12 mouse cellular contexts compared by ENCODE assay signal in genomic region chr9:97956407-97957106, GRCm38 (mm10).
DNase-seq lines count a peak whose midpoint lies in the region; ATAC-seq lines count a peak whose summit lies in the region.
"Had no signal": no experiment of that assay in that cellular context is flagged by ENCODE, and none has a peak within 500 bp of the region (broad histone marks: within the 10 kb centered on the region; RNA-seq: fewer than 3 reads in every experiment).

No protein-coding gene starts in this region.

- H3K36me3 ChIP-seq in forebrain, embryonic 13.5 days (ENCODE audit: poor library complexity, severe bottlenecking), result no peaks in the 10 kb centered on the region
- H3K36me3 ChIP-seq in forebrain, embryonic 12.5 days (replicated peaks), result no peaks in the 10 kb centered on the region
- H3K36me3 ChIP-seq in hindbrain, embryonic 16.5 days (ENCODE audit: control insufficient read depth, insufficient read depth, low read length), result no peaks in the 10 kb centered on the region
- H3K36me3 ChIP-seq: heart, embryonic 15.5 days; liver, embryonic 15.5 days had no signal

- H3K27ac ChIP-seq in forebrain, embryonic 13.5 days, result peak overlapping the region; percentile 54
- H3K27ac ChIP-seq in forebrain, embryonic 12.5 days, result no peak overlapping the region
- no peak overlapping the region for H3K27ac ChIP-seq in hindbrain, embryonic 16.5 days (ENCODE audit: low read depth, low read length)
- H3K27ac ChIP-seq: heart, embryonic 15.5 days; liver, embryonic 15.5 days had no signal

- no peaks in the 10 kb centered on the region for H3K9me3 ChIP-seq in forebrain, embryonic 13.5 days (replicated peaks)
- H3K9me3 ChIP-seq in forebrain, embryonic 12.5 days, result no peaks in the 10 kb centered on the region
- no peaks in the 10 kb centered on the region for H3K9me3 ChIP-seq in hindbrain, embryonic 16.5 days (ENCODE audit: control insufficient read depth, low read length)
- H3K9me3 ChIP-seq: heart, embryonic 15.5 days; liver, embryonic 15.5 days had no signal

- no peak overlapping the region for H3K9ac ChIP-seq in forebrain, embryonic 13.5 days
- H3K9ac ChIP-seq in forebrain, embryonic 12.5 days, result no peak overlapping the region
- no peak overlapping the region for H3K9ac ChIP-seq in hindbrain, embryonic 16.5 days (ENCODE audit: low read depth, low read length)
- H3K9ac ChIP-seq: heart, embryonic 15.5 days; liver, embryonic 15.5 days had no signal

- H3K4me3 ChIP-seq in forebrain, embryonic 13.5 days, result no peak overlapping the region
- no peak overlapping the region for H3K4me3 ChIP-seq in forebrain, embryonic 12.5 days (replicated peaks)
- H3K4me3 ChIP-seq in hindbrain, embryonic 16.5 days (ENCODE audit: low read length), result no peak overlapping the region
- H3K4me3 ChIP-seq: heart, embryonic 15.5 days; liver, embryonic 15.5 days had no signal

- no peak overlapping the region for H3K4me2 ChIP-seq in forebrain, embryonic 13.5 days
- H3K4me2 ChIP-seq in forebrain, embryonic 12.5 days, result no peak overlapping the region
- H3K4me2 ChIP-seq in hindbrain, embryonic 16.5 days (ENCODE audit: low read length), result no peak overlapping the region
- H3K4me2 ChIP-seq: heart, embryonic 15.5 days; liver, embryonic 15.5 days had no signal

- 59% methylated on average over 4 of the region's 4 CpGs for WGBS in forebrain, embryonic 13.5 days
- 79% methylated on average over 4 of the region's 4 CpGs for WGBS in forebrain, embryonic 12.5 days
- WGBS in hindbrain, embryonic 16.5 days, result 47% methylated on average over 4 of the region's 4 CpGs

- H3K27me3 ChIP-seq in forebrain, embryonic 13.5 days, result no peaks in the 10 kb centered on the region
- no peaks in the 10 kb centered on the region for H3K27me3 ChIP-seq in forebrain, embryonic 12.5 days
- H3K27me3 ChIP-seq in hindbrain, embryonic 16.5 days (replicated peaks; ENCODE audit: control insufficient read depth, insufficient read depth, low read length), result no peaks in the 10 kb centered on the region
- H3K27me3 ChIP-seq: heart, embryonic 15.5 days; liver, embryonic 15.5 days had no signal

- DNase-seq in lung, postnatal 36 days, result peak; percentile 5
- no peak for DNase-seq in lung, postnatal 25 days (ENCODE audit: low spot score)
- DNase-seq in cerebellum, adult 11-12 months, result peak; percentile 75
- DNase-seq in left cerebral cortex, postnatal 25 days (ENCODE audit: low spot score in 2 of 2), result no peak
- DNase-seq: B cell, adult 2 months; thymus, postnatal 4 days had no signal

- intact Hi-C loops in left cerebral cortex, postnatal 25 days (cut with DNase I), result no loop called here

- H3K4me1 ChIP-seq in forebrain, embryonic 13.5 days, result peaks cover 13% of the 10 kb centered on the region
- H3K4me1 ChIP-seq in forebrain, embryonic 12.5 days, result no peaks in the 10 kb centered on the region
- no peaks in the 10 kb centered on the region for H3K4me1 ChIP-seq in hindbrain, embryonic 16.5 days (ENCODE audit: control insufficient read depth, insufficient read depth, low read depth, low read length)
- H3K4me1 ChIP-seq: heart, embryonic 15.5 days; liver, embryonic 15.5 days had no signal

- peak; percentile 86 for ATAC-seq in forebrain, embryonic 13.5 days
- ATAC-seq in forebrain, embryonic 12.5 days (ENCODE audit: low FRiP score), result no peak
- ATAC-seq in hindbrain, embryonic 16.5 days, result peak; percentile 67
- no peak for ATAC-seq in monocyte, adult 5-6 weeks (replicated peaks; ENCODE audit: insufficient number of reproducible peaks, low FRiP score, low TSS enrichment, poor library complexity, severe bottlenecking)

Comparison
In these comparisons a context has a peak if more than half of its experiments do, and no peak if none do; other contexts are left out.
1. ATAC-seq: peak in forebrain, embryonic 13.5 days (single experiment) and hindbrain, embryonic 16.5 days (single experiment); none in forebrain, embryonic 12.5 days (single experiment) and monocyte, adult 5-6 weeks (single experiment).
2. DNase-seq: peak in lung, postnatal 36 days (single experiment) and cerebellum, adult 11-12 months (single experiment); none in lung, postnatal 25 days (single experiment) and left cerebral cortex, postnatal 25 days (0 of 2).